Comparison of ENCODE assay signal across 19 mouse cellular contexts in the genomic region with DNA sequence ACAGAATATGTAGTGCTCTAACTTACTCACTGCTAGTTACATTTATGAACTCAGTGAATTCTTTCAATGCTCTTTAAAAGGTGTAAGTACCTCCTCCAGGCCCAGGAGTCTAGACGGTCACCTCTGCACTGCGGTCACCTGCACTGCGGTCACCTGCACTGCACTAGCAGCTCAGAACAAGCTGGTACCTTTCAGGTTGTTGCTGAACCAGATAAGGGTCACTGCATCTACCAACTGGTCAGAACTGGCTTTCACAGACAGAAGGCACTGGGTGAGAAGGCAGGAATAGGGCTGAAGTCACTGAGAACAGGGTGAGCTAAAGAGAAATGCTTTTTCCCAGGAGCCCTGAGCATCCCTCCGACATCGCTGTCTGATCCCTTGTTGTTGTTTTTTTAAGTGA. TPM values are rescaled to one million over a fixed set of nuclear protein-coding genes. Genes with fewer than 3 reads are reported as not detected.
"Had no signal": no experiment of that assay in that cellular context is flagged by ENCODE, and none has a peak within 500 bp of the region (broad histone marks: within the 10 kb centered on the region; RNA-seq: fewer than 3 reads in every experiment).

No protein-coding gene starts in this region.

- H3K27me3 ChIP-seq: limb, embryonic 13.5 days; liver, embryonic 12.5 days; liver, embryonic 15.5 days; lung, embryonic 15.5 days; midbrain, embryonic 13.5 days; neural tube, embryonic 13.5 days had no signal

- H3K4me3 ChIP-seq: limb, embryonic 10.5 days; limb, embryonic 13.5 days; liver, embryonic 12.5 days; liver, embryonic 15.5 days; lung, embryonic 15.5 days; megakaryocyte, embryonic 14.5 days; midbrain, embryonic 10.5 days; midbrain, embryonic 13.5 days; myocyte; neural tube, embryonic 13.5 days had no signal

- ATAC-seq: intestine, postnatal 0 days; liver, embryonic 12.5 days; midbrain, embryonic 13.5 days; midbrain, embryonic 16.5 days had no signal

- H3K9me3 ChIP-seq: limb, embryonic 10.5 days; limb, embryonic 13.5 days; liver, embryonic 12.5 days; liver, embryonic 15.5 days; lung, embryonic 15.5 days; megakaryocyte, embryonic 14.5 days; midbrain, embryonic 10.5 days; midbrain, embryonic 13.5 days; neural tube, embryonic 13.5 days had no signal

- H3K9ac ChIP-seq: limb, embryonic 13.5 days; liver, embryonic 12.5 days; liver, embryonic 15.5 days; lung, embryonic 15.5 days; midbrain, embryonic 13.5 days; neural tube, embryonic 13.5 days had no signal

- H3K4me2 ChIP-seq: limb, embryonic 13.5 days; liver, embryonic 12.5 days; liver, embryonic 15.5 days; lung, embryonic 15.5 days; midbrain, embryonic 13.5 days; neural tube, embryonic 13.5 days had no signal

- H3K27ac ChIP-seq: limb, embryonic 10.5 days; limb, embryonic 13.5 days; liver, embryonic 12.5 days; liver, embryonic 15.5 days; lung, embryonic 15.5 days; midbrain, embryonic 10.5 days; midbrain, embryonic 13.5 days; neural tube, embryonic 13.5 days had no signal

- H3K4me1 ChIP-seq: limb, embryonic 10.5 days; limb, embryonic 13.5 days; liver, embryonic 12.5 days; liver, embryonic 15.5 days; lung, embryonic 15.5 days; midbrain, embryonic 10.5 days had no signal

- DNase-seq: liver; lung, adult 18-20 months; lung, postnatal 10 days; lung, postnatal 36 days; thymus, adult 18-20 months; thymus, postnatal 36 days had no signal

RNA-seq across cellular contexts. Expression of a gene that starts 13.3 kb away (rescaled TPM):
- total RNA-seq: monocyte, adult 5-6 weeks had no signal
- polyA plus RNA-seq: midbrain, embryonic 13.5 days; midbrain, embryonic 16.5 days; myocyte had no signal
